Mouse (Mus musculus) intestine, embryonic 14.5 days (tissue): ENCODE results near the gene Mical1. TPM values are rescaled to one million over a fixed set of nuclear protein-coding genes. Genes with fewer than 3 reads are reported as not detected.

Experiments used
- ATAC-seq: fragments of 200-750 bp; cut with Nextera tagmentation; replicated peaks from 2 replicates; pipeline ENCODE4 v1.8.0; 2017; ENCODE audit warnings: low read depth, moderate number of reproducible peaks, moderate TSS enrichment, moderate library complexity; ENCODE audit not compliant: low FRiP score, low TSS enrichment
- DNase-seq: peaks from one replicate; pipeline ENCODE4 v3.0.0-alpha.2; 2018; ENCODE audit warnings: low spot score
- H3K27ac ChIP-seq: fragments of 300-500 bp; sonication (generic); 2 replicates; pipeline ENCODE4 v1.5.1; 2014; ENCODE audit warnings: low read depth, mild to moderate bottlenecking, control low read depth
- H3K27me3 ChIP-seq: fragments of 300-500 bp; sonication (generic); replicated peaks from 2 replicates; pipeline ENCODE4 v1.6.1; 2014; ENCODE audit warnings: low read length, control low read depth; ENCODE audit not compliant: control insufficient read depth, insufficient read depth
- H3K36me3 ChIP-seq: fragments of 300-500 bp; sonication (generic); 2 replicates; pipeline ENCODE4 v1.6.1; 2014; ENCODE audit warnings: low read length, control low read depth; ENCODE audit not compliant: control insufficient read depth, insufficient read depth
- H3K4me1 ChIP-seq: fragments of 300-500 bp; sonication (generic); replicated peaks from 2 replicates; pipeline ENCODE4 v1.6.1; 2014; ENCODE audit warnings: low read length, control low read depth, mixed read lengths; ENCODE audit not compliant: control insufficient read depth, insufficient read depth
- H3K4me2 ChIP-seq: fragments of 300-500 bp; sonication (generic); 2 replicates; pipeline ENCODE4 v1.6.1; 2014; ENCODE audit warnings: low read length
- H3K4me3 ChIP-seq: fragments of 300-500 bp; sonication (generic); 2 replicates; pipeline ENCODE4 v1.5.1; 2014; ENCODE audit warnings: low read depth, low read length, control low read depth, mixed read lengths
- H3K9ac ChIP-seq: fragments of 300-500 bp; sonication (generic); 2 replicates; pipeline ENCODE4 v1.6.1; 2014; ENCODE audit warnings: mild to moderate bottlenecking, low read length
- H3K9me3 ChIP-seq: fragments of 300-500 bp; sonication (generic); 2 replicates; pipeline ENCODE4 v1.6.1; 2016; ENCODE audit warnings: low read length, control low read depth; ENCODE audit not compliant: control insufficient read depth
- WGBS: fragments of 180-500 bp; shearing (Covaris S2); extraction: QIAGEN DNeasy Blood & Tissue Kit; methylation state at CpG from one replicate; pipeline ENCODE4 v1.1.7; 2014; 5-methylcytosine and 5-hydroxymethylcytosine counted together
- polyA plus RNA-seq: library from polyadenylated mRNA; unstranded; fragments of >200 nt; fragmentation: Nextera tagmentation; extraction: Ambion mirVana; gene quantifications from 2 replicates; pipeline ENCODE4 v1.2.1, GENCODE M21; 2014

Mical1 gene
- polyA plus RNA-seq, 1 experiment from 2014 or later, result 30.1 TPM

GRCm38 (mm10) chr10:41472962-41473481 is 3.1 kb upstream of the Mical1 start:
- DNase-seq, result no peak
- Histone ChIP-seq H3K4me2 (no peak overlapping the region), H3K4me3 (no peak overlapping the region), H3K9ac (no peak overlapping the region), H3K36me3 (no peaks in the 10 kb centered on the region), H3K27ac (no peak overlapping the region), H3K27me3 (no peaks in the 10 kb centered on the region), H3K4me1 (peaks cover 11% of the 10 kb centered on the region), H3K9me3 (no peaks in the 10 kb centered on the region)
- no peak for ATAC-seq
- WGBS, result 75% methylated on average over 5 of the region's 5 CpGs

GRCm38 (mm10) chr10:41473782-41474468 is 2.2 kb upstream of the Mical1 start:
- no peak overlapping the region for H3K9ac ChIP-seq
- H3K4me2 ChIP-seq, result no peak overlapping the region
- H3K27ac ChIP-seq, result no peak overlapping the region
- 72% methylated on average over 6 of the region's 6 CpGs for WGBS
- no peaks in the 10 kb centered on the region for H3K9me3 ChIP-seq
- peaks cover 11% of the 10 kb centered on the region for H3K4me1 ChIP-seq
- no peaks in the 10 kb centered on the region for H3K27me3 ChIP-seq
- H3K36me3 ChIP-seq, result peaks cover under 1% of the 10 kb centered on the region; the same call in 1 of the 2 replicates
- DNase-seq (no peak), ATAC-seq (no peak)
- H3K4me3 ChIP-seq, result no peak overlapping the region

GRCm38 (mm10) chr10:41474981-41475391 is 1.1 kb upstream of the Mical1 start:
- Histone ChIP-seq H3K36me3 (peaks cover 6% of the 10 kb centered on the region), H3K9ac (no peak overlapping the region), H3K27ac (no peak overlapping the region), H3K4me3 (no peak overlapping the region), H3K4me1 (peaks cover 11% of the 10 kb centered on the region), H3K27me3 (no peaks in the 10 kb centered on the region), H3K9me3 (no peaks in the 10 kb centered on the region), H3K4me2 (no peak overlapping the region)
- WGBS, result 61% methylated on average over 1 of the region's 1 CpGs
- no peak for ATAC-seq
- DNase-seq, result no peak

GRCm38 (mm10) chr10:41477018-41477277 is 834 bp downstream of the Mical1 start:
- Histone ChIP-seq H3K9me3 (no peaks in the 10 kb centered on the region), H3K4me1 (peaks cover 11% of the 10 kb centered on the region), H3K36me3 (peaks cover 18% of the 10 kb centered on the region), H3K27ac (peak overlapping the region; percentile 77), H3K4me3 (peak overlapping the region; percentile 64), H3K9ac (peak overlapping the region; percentile 65), H3K27me3 (no peaks in the 10 kb centered on the region), H3K4me2 (peak overlapping the region; percentile 82)
- 0% methylated on average over 9 of the region's 9 CpGs for WGBS
- ATAC-seq, result no peak
- DNase-seq, result no peak

GRCm38 (mm10) chr10:41477278-41478181 is 1.4 kb downstream of the Mical1 start:
- WGBS, result 4% methylated on average over 20 of the region's 20 CpGs

GRCm38 (mm10) chr10:41479961-41480360 is 3.8 kb downstream of the Mical1 start:
- no peak overlapping the region for H3K9ac ChIP-seq
- no peaks in the 10 kb centered on the region for H3K9me3 ChIP-seq
- DNase-seq (no peak), ATAC-seq (no peak)
- 84% methylated on average over 3 of the region's 3 CpGs for WGBS
- no peak overlapping the region for H3K4me2 ChIP-seq
- H3K4me3 ChIP-seq, result no peak overlapping the region
- no peaks in the 10 kb centered on the region for H3K27me3 ChIP-seq
- H3K36me3 ChIP-seq, result peaks cover 44% of the 10 kb centered on the region
- peaks cover 11% of the 10 kb centered on the region for H3K4me1 ChIP-seq
- H3K27ac ChIP-seq, result no peak overlapping the region

More at GRCm38 (mm10) chr10:41477278-41478181, 1.4 kb downstream of the Mical1 start:
- ATAC-seq (peak; percentile 54), DNase-seq (peak; percentile 79)
- no peaks in the 10 kb centered on the region for H3K9me3 ChIP-seq
- H3K36me3 ChIP-seq, result peaks cover 23% of the 10 kb centered on the region
- H3K27ac ChIP-seq, result peak overlapping the region; percentile 77
- H3K9ac ChIP-seq, result peak overlapping the region; percentile 65
- peak overlapping the region; percentile 82 for H3K4me2 ChIP-seq
- no peaks in the 10 kb centered on the region for H3K27me3 ChIP-seq
- H3K4me3 ChIP-seq, result peak overlapping the region; percentile 64
- peaks cover 11% of the 10 kb centered on the region for H3K4me1 ChIP-seq

GRCm38 (mm10) chr10:41480938-41481880 is 5.1 kb downstream of the Mical1 start:
- H3K4me2 ChIP-seq, result no peak overlapping the region
- no peaks in the 10 kb centered on the region for H3K9me3 ChIP-seq
- H3K27me3 ChIP-seq, result no peaks in the 10 kb centered on the region
- no peak for ATAC-seq
- 68% methylated on average over 33 of the region's 33 CpGs for WGBS
- H3K4me1 ChIP-seq, result peaks cover 6% of the 10 kb centered on the region
- no peak for DNase-seq
- no peak overlapping the region for H3K4me3 ChIP-seq
- H3K36me3 ChIP-seq, result peaks cover 56% of the 10 kb centered on the region
- H3K9ac ChIP-seq, result no peak overlapping the region
- H3K27ac ChIP-seq, result no peak overlapping the region

GRCm38 (mm10) chr10:41482446-41482845 is 6.3 kb downstream of the Mical1 start:
- no peaks in the 10 kb centered on the region for H3K9me3 ChIP-seq
- peaks cover under 1% of the 10 kb centered on the region; the same call in 1 of the 2 replicates for H3K4me1 ChIP-seq
- no peak overlapping the region for H3K4me2 ChIP-seq
- no peaks in the 10 kb centered on the region for H3K27me3 ChIP-seq
- H3K36me3 ChIP-seq, result peaks cover 68% of the 10 kb centered on the region
- H3K4me3 ChIP-seq, result no peak overlapping the region
- ATAC-seq (no peak), DNase-seq (no peak)
- H3K27ac ChIP-seq, result no peak overlapping the region
- WGBS, result 84% methylated on average over 7 of the region's 7 CpGs
- H3K9ac ChIP-seq, result no peak overlapping the region
